Mouse (Mus musculus) liver, postnatal 0 days (tissue): Measurements from ENCODE around the gene Odaph.

Experiments
- CTCF ChIP-seq: sonication (generic); IDR thresholded peaks from 2 replicates; pipeline ENCODE4 v1.5.1; 2016; ENCODE audit warnings: antibody characterized with exemption, low read depth
- EP300 ChIP-seq: IDR thresholded peaks from 2 replicates; pipeline ENCODE4 v1.6.1; 2016; ENCODE audit warnings: antibody characterized with exemption, low read depth, mild to moderate bottlenecking

DNA sequence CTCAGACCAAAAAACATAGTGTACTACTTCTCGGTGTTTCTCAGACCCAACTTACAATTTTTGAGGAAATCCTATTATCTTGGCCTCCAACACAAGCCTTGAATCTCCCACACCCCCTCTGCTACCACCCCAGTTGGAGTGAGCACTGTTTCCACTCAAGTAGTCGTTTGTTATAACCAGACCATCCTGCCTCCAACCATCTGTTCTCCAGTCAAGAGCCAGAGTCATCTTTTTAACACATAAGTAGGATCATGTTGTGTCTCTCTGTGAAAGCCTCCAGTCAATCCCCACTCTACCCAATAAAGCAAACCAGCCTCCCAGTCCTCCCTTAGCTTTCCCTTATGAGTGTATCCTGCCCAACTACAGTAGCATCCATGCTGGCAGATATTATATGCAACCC lies 3.8 kb upstream of the Odaph start:
- TF ChIP-seq EP300, result no peak
- TF ChIP-seq CTCF, result no peak
